Mouse (Mus musculus) liver, adult 2 months (tissue): ENCODE data around the gene Cfap54.

ENCODE experiments used
- CTCF ChIP-seq: fragments of 200-500 bp; IDR thresholded peaks from 2 replicates; pipeline ENCODE4 v1.5.1; 2011; ENCODE audit warnings: low read depth, low read length, control low read depth
- POLR2A ChIP-seq: fragments of 200-500 bp; IDR thresholded peaks from 2 replicates; pipeline ENCODE4 v1.6.1; 2011; ENCODE audit warnings: low read length, control low read depth; ENCODE audit not compliant: insufficient read depth; ENCODE audit errors: extremely low read depth

- TF ChIP-seq POLR2A (no peak), CTCF (no peak)
These were observed 30.0 kb upstream of the Cfap54 start for GRCm38 (mm10) chr10:93111412-93111811.
